Mouse (Mus musculus) kidney, postnatal 25 days (tissue): ENCODE measurements around the gene Olfr196.
"Not testable (repeated sequence)": the region's sequence is repeated elsewhere in the genome, so short reads cannot be mapped to it uniquely, and the experiment has no call there.

ENCODE experiments used
- DNase-seq, 2 experiments: peaks; one replicate each; pipeline ENCODE4 v3.0.0; 2021; ENCODE audit warnings: mixed read lengths in 2 of 2

The Olfr196 gene

DNA sequence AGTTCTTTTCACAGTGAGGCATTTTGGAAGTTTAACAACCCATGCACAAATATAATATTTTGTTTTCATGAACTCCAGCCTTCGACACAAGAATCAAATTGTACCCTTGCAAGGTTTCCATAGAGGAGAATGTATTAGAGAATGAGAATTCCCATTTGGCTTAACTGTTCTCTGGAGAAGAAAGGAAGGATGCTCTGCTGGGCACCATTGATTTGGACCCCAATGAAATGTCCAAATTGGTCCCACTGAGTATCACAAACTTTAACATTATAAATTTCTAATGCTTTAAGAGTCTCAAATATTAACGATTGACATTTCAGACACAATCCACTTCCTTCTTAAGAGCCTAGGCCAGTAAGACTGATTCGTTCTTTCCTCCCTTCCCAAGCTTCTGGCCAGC is at the start of gene Olfr196:
Olfr196 (minus strand) TSS at position 101 of the 400 bp plus-strand sequence.
- DNase-seq: no peak

DNA sequence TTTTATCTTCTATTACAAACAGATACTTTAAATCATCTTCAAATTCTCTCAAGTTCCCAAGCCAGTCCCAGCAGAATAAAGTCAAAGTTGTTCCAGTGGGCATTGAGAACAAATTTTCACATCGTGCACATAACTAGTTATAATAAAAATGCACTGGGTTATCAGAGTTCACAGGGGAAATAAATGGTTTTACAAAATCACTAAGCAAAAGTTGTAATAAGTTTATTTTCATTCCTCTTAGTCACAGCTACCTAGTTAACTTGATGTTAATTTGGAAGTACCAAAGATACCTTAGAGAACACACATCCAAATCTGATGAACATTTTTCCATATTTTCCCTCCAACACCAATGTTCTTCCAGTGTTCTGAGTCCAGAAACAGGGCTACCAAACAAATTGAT is 49.4 kb upstream of the Olfr196 start, which contains the start of gene Olfr199:
Olfr199 (minus strand) TSS at position 101 of the 400 bp plus-strand sequence.
- not testable (repeated sequence) for DNase-seq

DNA sequence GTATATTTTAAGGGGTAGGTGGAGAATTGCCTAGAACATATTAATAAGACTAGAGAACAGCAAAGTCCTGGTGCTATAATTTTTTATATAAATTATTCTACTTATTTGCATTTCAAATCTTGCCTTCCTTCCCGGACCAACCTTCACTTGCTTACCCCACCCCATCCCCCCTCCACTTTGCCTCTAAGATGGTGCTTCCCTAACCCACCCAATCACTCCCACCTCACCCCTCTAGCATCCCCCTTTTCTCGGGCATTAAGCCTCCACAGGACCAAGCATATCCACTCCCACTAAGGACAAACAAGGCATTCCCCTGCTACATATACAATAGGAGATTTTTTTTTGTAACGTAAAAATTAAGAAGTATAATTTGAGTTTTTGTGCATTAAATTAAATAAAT is 47.6 kb upstream of the Olfr196 start:
- not testable (repeated sequence) for DNase-seq

DNA sequence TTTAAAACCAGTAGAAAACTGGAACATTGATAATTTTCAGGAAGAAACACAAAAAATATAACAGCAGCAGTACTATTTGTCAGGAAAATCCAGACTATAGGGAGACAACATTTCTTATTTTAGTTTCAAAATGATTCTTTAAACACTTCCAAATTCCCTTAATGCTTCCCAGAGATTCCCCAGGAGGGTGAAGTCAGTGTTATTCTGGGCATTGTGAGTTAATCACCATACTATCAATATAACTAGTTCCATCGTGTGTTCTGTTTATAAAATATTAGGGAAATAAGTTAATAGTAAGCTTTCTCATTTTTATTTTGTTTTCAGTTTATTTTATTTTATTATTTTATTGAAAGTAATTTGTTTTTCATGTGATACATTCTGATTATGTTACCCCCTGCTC is 33.2 kb upstream of the Olfr196 start, which contains the start of gene Olfr198:
Olfr198 (minus strand) TSS at position 101 of the 400 bp plus-strand sequence.
- DNase-seq: not testable (repeated sequence)

DNA sequence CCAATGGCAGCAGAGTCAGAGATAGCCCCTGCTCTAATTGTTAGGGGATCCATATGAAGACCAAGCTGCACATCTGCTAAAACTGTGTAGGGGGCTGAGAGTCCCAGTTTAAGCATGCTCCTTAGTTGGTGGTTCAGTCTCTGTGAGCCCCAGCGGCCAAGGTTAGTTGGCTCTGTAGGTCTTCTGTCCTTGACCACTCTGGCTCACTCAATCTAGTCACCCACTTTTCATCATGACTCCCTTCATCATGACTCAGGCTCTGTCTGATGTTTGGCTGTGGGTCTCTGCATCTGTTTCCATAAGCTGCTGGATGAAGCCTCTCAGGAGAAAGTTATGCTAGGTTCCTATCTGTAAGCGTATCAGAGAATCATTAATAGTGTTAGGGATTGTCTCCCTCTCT is 18.3 kb downstream of the Olfr196 start:
- no peak for DNase-seq

DNA sequence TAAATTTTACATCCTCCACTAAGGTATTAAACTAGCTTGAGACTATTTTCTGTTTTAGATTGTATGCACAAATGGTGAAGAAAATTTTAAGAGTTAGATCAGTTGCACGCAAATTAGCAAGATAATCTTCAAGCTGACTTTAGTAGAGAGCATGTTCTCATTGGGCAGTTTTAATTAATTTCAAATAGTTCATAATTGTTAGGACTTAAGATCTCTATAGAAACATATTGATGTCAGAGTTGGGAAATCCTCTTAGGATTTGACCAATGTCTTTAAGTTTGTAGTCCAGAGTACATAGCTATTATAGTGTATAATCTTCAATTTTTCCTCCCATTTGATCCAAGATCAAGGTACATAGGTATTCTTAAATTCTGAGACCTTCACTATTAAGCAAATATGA is 23.5 kb downstream of the Olfr196 start, which contains the start of gene Olfr195:
Olfr195 (plus strand) TSS at position 301 of the 400 bp plus-strand sequence.
- DNase-seq: no peak

DNA sequence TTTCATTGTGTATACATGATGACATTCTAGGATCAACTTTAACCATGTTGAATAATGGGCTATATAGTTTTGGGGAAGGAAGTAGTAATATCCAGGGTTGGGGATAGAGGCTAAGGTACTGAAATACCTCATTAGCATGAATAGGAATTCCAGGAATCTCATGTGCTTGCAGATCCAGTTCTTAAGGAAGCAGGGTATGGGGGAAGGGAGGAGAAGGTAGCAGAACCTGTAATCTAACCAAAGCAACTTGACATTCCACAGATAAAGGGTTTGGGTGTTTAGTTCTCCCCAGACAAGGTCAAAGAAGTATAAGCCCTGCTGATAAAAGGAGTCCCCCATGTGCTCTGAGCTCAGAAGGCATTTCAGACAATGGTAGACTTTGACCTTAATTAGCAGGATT is 29.1 kb downstream of the Olfr196 start:
- no peak for DNase-seq

DNA sequence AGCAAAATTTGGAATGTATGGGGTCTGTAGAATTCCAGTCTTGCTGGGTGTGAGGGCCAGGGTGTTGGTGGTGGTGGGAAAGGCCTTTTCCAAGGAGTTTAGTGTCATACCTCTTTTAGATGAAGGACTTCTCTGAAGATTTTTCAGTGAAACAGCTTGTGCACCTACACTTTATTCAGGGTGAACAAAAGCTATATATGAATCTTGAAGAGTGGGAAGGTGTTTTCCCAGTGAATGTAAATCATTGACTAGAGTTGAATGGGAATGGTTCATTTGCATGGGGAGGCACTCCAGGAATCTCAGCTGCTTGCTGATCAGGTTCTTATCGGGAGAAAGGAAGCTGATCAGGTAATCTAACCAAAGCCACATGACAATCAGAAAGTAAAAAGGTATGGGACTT is 39.5 kb downstream of the Olfr196 start:
- no peak for DNase-seq

DNA sequence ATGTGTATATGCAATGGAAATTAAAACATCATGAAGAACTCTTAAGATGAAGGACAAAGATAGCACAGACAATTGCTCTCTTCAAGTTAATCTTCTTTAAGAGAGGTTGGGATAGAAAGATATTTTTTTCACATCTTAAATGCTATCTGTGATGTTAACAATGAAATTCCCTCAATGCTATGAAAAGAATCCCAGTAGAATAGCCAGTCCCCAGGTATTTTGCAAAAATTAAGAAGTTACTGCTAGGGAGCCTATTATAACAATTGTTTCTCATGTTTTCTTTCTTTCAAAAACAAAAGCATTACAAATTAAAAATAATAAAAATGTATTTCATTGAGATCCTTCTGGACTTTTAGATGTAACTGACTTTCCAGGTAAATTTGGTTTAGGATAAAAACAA is 49.3 kb downstream of the Olfr196 start, which contains the start of gene Olfr194:
Olfr194 (minus strand) TSS at position 101 of the 400 bp plus-strand sequence.
- DNase-seq: no peak
